Mouse (Mus musculus) MEL (cell line): ENCODE data around the gene Syt17.

Experiments
- CHD2 ChIP-seq: IDR thresholded peaks from 2 replicates; pipeline ENCODE4 v1.6.1; 2011; ENCODE audit warnings: low read length, improper control_type of control experiment
- CTCF ChIP-seq, 3 experiments: IDR thresholded peaks in 2 of 3; conservative IDR thresholded peaks in 1 of 3; 2 replicates each; pipeline ENCODE4 v1.5.1; 2011 to 2012; ENCODE audit warnings: low read length in 3 of 3, low read depth in 2 of 3, mild to moderate bottlenecking in 2 of 3, improper control_type of control experiment in 1 of 3, inconsistent platforms in 1 of 3, mixed read lengths in 1 of 3, moderate library complexity in 1 of 3; ENCODE audit not compliant: control insufficient read depth in 1 of 3, insufficient read depth in 1 of 3, poor library complexity in 1 of 3, severe bottlenecking in 1 of 3
- EP300 ChIP-seq, 2 experiments: IDR thresholded peaks; 2 replicates each; pipeline ENCODE4 v1.6.1; 2011; ENCODE audit warnings: improper control_type of control experiment in 2 of 2, low read length in 2 of 2, low read depth in 1 of 2, mild to moderate bottlenecking in 1 of 2
- GATA1 ChIP-seq: IDR thresholded peaks from 2 replicates; pipeline ENCODE4 v1.6.1; 2011; ENCODE audit warnings: low read depth, low read length, improper control_type of control experiment
- MXI1 ChIP-seq: IDR thresholded peaks from 2 replicates; pipeline ENCODE4 v1.6.1; 2011; ENCODE audit warnings: mild to moderate bottlenecking, low read depth, low read length, improper control_type of control experiment
- POLR2A ChIP-seq, 2 experiments: IDR thresholded peaks; 2 replicates each; pipeline ENCODE4 v1.6.1; 2011 to 2012; ENCODE audit warnings: low read length in 2 of 2, mild to moderate bottlenecking in 2 of 2, control low read depth in 1 of 2, improper control_type of control experiment in 1 of 2, low read depth in 1 of 2, moderate library complexity in 1 of 2; ENCODE audit not compliant: control insufficient read depth in 1 of 2, insufficient read depth in 1 of 2, poor library complexity in 1 of 2
- TAL1 ChIP-seq: IDR thresholded peaks from 2 replicates; pipeline ENCODE4 v1.6.1; 2012; ENCODE audit warnings: mild to moderate bottlenecking, inconsistent platforms, low read length, moderate library complexity, mixed read lengths
- TCF12 ChIP-seq: IDR thresholded peaks from 2 replicates; pipeline ENCODE4 v1.6.1; 2014; ENCODE audit warnings: low read depth, mild to moderate bottlenecking, inconsistent platforms, low read length, improper control_type of control experiment, moderate library complexity
- USF2 ChIP-seq, 2 experiments: IDR thresholded peaks; 2 replicates each; pipeline ENCODE4 v1.6.1; 2011 to 2012; ENCODE audit warnings: improper control_type of control experiment in 2 of 2, low read length in 2 of 2, borderline replicate concordance in 1 of 2, inconsistent platforms in 1 of 2, low read depth in 1 of 2, mild to moderate bottlenecking in 1 of 2; ENCODE audit not compliant: insufficient read depth in 1 of 2
- ZNF384 ChIP-seq: IDR thresholded peaks from 2 replicates; pipeline ENCODE4 v1.6.1; 2012; ENCODE audit warnings: low read depth, mild to moderate bottlenecking, inconsistent platforms, low read length, improper control_type of control experiment

GRCm38 (mm10) chr7:118369705-118370104 is 78.3 kb downstream of the Syt17 start:
- TF ChIP-seq CTCF (IDR thresholded peaks at IDR 0.05 in 2 of 3, conservative IDR thresholded peaks at IDR 0.05 in 1 of 3; ENCODE audit: control insufficient read depth in 1 of 3, insufficient read depth in 1 of 3, low read depth in 2 of 3, low read length in 3 of 3, poor library complexity in 1 of 3, severe bottlenecking in 1 of 3) (no peak), TCF12 (no peak), POLR2A (IDR thresholded peaks at IDR 0.05; ENCODE audit: control insufficient read depth in 1 of 2, insufficient read depth in 1 of 2, low read depth in 1 of 2, low read length in 2 of 2, poor library complexity in 1 of 2) (no peak), GATA1 (no peak), USF2 (IDR thresholded peaks at IDR 0.05; ENCODE audit: borderline replicate concordance in 1 of 2, insufficient read depth in 1 of 2, low read depth in 1 of 2, low read length in 2 of 2) (no peak), TAL1 (no peak), MXI1 (no peak), EP300 (IDR thresholded peaks at IDR 0.05; ENCODE audit: low read depth in 1 of 2, low read length in 2 of 2) (no peak), CHD2 (no peak), ZNF384 (no peak)
